Mouse (Mus musculus): ENCODE results near the gene Tbc1d10b.
A peak's percentile ranks its signal among the peaks of the same experiment; 100 is the strongest.
"Not testable (repeated sequence)": the region's sequence is repeated elsewhere in the genome, so short reads cannot be mapped to it uniquely, and the experiment has no call there.

Gene Tbc1d10b

GRCm38 (mm10) chr7:127196484-127196883 lies 11.8 kb downstream of the Tbc1d10b start:
- no peak for DNase-seq

GRCm38 (mm10) chr7:127195544-127196295 lies 12.5 kb downstream of the Tbc1d10b start, which contains the start of gene Cd2bp2:
Gene Cd2bp2, minus strand, starts transcription at chr7:127196050.
- DNase-seq: peak; percentile 97 to 98

DNA sequence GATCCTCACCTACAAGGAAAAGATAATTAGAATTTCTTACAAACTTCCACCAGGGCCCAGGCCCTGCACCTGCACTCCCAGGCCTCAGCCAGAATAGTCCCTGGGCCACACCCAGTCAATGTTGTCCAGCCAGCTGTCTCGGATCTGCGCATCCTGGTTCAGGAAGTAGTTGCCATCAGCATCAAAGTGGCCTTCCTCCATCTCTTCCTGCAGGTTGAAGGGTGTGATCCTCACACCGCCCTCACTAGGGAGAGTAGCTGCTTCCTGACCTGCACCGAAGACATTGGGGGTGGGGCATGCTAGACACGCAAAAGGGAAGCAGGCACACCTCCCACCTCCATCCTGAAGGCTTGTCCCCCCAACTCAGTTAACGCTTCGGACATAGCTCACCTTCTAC lies 13.6 kb downstream of the Tbc1d10b start:
- DNase-seq: no peak

DNA sequence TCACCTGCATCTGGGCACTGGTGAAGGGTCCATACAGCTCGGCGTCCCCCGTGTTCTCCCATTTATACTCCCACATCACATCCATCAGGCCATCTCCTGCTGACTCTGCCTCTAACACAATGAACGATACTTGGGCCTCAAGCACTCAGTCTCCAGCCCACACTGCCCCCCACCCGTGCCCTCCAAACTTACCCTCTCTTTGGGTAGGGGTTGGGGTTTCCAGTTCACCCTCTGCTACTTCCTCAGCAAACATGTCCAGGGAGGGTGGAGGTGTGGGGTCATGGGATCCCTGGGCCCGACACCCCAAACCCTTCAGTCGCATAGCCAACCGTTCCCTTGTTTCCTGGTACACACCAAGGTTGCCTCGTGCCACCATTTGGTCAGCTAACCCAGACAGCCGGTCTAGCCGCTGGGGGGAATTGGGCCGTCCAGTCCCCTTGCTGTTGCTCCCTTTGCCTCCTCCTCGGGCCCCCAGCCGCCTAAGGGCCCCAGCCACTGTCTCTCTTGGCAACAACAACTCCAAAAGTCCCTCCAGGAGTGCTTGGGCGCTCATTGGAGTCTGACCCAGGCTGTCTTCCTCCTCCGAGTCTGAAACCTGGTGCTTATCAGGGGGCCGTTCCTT lies 14.1 kb downstream of the Tbc1d10b start:
- no peak for DNase-seq

GRCm38 (mm10) chr7:127192989-127193388 lies 15.3 kb downstream of the Tbc1d10b start:
- DNase-seq: peak; percentile 77 to 80

- DNase-seq: no peak
These were observed 17.6 kb downstream of the Tbc1d10b start for GRCm38 (mm10) chr7:127190672-127191071.

- DNase-seq: no peak
These were observed 19.7 kb downstream of the Tbc1d10b start for GRCm38 (mm10) chr7:127188305-127189276.

GRCm38 (mm10) chr7:127187351-127187750 lies 20.9 kb downstream of the Tbc1d10b start:
- no peak for DNase-seq

GRCm38 (mm10) chr7:127185601-127186000 lies 22.7 kb downstream of the Tbc1d10b start:
- peak in 1 of 2 experiments; percentile 28 for DNase-seq

DNA sequence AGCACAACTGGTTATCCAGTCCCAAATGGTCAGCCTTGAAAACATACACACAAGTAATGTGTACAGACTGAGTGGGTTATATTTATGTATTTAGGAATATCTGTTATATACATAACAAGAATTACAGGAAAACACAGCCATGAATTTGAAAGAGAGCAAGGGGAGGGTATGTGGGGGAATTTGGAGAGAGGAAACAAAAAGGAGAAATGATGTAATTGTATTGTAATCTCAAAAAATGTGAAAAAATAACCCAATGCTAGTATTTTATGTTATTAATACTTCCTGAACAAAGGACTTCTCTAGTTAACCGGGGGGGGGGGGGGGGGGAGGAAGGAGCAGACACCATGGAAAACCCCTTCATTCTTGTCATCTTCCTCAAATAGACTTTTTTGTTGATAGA lies 23.5 kb downstream of the Tbc1d10b start:
- no peak for DNase-seq

DNA sequence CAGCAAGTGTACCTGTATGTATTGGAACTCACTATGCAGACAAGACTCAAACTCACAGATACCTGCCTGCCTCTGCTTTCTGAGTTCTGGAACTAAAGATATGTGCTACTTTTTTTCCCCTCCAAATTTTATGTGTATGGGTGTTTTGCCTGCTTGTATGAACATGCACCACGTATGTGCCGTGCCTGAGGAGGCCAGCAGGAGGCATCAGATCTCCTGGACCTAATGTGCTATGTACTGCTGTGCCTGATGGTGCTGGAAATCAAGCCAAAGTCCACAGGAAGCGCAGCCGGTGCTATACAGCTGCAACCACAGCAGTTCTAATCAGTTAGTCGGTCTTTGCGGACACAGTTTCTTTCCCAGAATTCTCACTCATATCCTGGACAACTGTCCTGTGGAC lies 24.4 kb downstream of the Tbc1d10b start:
- peak; percentile 27 to 59 for DNase-seq

DNA sequence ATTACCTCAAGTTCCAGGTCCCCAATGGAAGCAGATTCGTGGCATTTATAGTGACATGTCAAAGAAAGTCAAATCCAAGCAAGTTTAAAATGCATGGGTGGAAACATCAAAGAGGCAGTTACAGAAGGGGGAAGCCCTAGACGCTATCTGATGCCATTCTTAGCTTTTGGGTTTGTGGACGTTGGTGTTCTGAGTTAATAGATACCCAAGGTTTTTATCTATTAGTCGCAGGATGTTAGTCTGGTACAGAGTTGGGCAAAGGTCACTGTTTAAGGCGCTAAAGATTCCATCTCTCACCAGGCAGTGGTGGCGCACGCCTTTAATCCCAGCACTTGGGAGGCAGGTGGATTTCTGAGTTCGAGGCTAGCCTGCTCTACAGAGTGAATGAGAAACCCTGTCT lies 24.9 kb downstream of the Tbc1d10b start:
- DNase-seq: peak in 1 of 2 experiments; percentile 39

DNA sequence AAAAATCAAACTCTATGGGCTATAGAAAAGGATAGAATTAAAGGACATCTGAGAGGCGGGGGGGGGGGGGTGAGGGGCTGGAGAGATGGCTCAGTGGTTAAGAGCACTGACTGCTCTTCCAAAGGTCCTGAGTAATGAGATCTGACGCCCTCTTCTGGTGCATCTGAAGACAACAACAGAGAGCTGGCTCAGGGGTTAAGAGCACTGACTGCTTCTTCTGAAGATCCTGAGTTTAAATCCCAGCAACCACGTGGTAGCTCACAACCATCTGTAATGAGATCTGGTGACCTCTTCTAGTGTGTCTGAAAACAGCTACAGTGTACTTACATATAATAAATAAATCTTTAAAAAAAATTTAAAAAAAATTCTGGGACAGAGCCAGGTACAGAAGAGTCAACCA lies 26.5 kb downstream of the Tbc1d10b start:
- DNase-seq: not testable (repeated sequence)

- no peak for DNase-seq
These were observed 27.5 kb downstream of the Tbc1d10b start for GRCm38 (mm10) chr7:127180783-127181182.

- no peak for DNase-seq
These were observed 31.3 kb downstream of the Tbc1d10b start for GRCm38 (mm10) chr7:127176937-127177336.

GRCm38 (mm10) chr7:127166501-127166900 lies 41.8 kb downstream of the Tbc1d10b start:
- no peak for DNase-seq

DNA sequence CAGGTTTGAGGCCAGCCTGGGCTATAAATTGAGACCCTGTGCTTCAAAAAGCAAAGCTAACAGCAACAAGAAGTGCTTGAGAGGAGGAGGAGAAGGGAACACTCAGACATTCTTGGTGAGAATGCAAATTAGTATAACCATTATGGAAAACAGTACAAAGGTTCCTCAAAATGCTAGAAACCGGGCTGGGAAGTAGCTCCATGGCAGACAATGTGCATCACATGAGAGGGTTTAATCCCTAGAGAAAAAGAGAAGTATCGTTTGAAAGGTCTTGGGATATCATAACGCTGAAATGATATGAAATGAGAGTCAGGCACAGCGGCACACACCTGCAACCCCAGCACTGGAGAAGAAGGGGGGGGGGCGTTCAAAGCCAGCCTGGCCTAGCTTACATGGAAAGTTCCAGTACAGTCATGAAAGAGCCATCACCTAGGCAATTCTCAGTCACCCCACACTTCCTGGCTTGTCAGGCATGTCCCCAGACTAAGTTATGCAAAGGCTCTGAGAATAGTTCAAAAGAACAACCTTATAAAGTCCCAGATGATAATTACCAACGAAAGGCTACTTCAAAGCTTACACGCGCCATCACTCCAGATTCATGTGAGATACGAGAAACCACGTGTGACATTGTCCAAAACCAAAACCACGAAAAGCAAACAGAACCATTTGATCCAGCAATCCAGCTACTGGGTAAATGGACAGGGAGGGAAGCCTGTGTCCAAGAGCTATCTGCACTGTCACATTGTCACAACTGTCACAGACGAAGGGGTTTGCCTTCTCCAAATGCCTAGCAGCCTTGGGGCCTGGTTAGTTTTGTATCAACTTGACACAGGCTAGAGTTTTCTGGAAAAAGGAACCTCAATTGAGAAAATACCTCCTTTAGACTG lies 42.4 kb downstream of the Tbc1d10b start:
- DNase-seq: no peak

- DNase-seq: no peak
These were observed 44.3 kb downstream of the Tbc1d10b start for GRCm38 (mm10) chr7:127164002-127164401.

DNA sequence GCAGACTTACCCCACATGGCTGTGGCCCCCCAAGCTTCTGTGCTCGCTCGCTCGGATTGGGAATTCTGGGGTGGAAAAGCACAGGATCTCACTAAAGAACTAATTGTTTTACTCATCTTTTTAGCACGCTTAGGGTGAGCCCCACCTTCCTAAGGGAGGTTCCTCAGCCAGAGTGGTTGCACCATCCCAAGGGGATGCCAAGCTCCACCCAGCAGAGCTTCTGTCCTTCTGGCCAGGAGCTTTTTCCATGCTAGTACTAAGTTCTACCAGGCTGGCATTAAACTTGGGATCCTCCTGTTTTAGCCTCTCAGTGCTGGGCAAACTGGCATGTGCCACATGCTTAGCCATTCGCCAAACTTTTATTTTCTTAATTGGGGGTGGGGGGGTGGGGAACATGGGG lies 45.7 kb downstream of the Tbc1d10b start:
- no peak for DNase-seq

- no peak for DNase-seq
These were observed 50.7 kb downstream of the Tbc1d10b start for GRCm38 (mm10) chr7:127157548-127157947.

GRCm38 (mm10) chr7:127153477-127153876 lies 54.8 kb downstream of the Tbc1d10b start:
- no peak for DNase-seq

- DNase-seq: no peak
These were observed 55.8 kb downstream of the Tbc1d10b start for GRCm38 (mm10) chr7:127152464-127152863.
